Mouse (Mus musculus) MEL (cell line): ENCODE results near the gene Rtp3. TPM values are rescaled to one million over a fixed set of nuclear protein-coding genes. Genes with fewer than 3 reads are reported as not detected.

Experiments
- DNase-seq: peaks from one replicate; pipeline ENCODE4 v3.0.0; 2011; ENCODE audit warnings: low read depth, low spot score
- H3K27ac ChIP-seq: 2 replicates; pipeline ENCODE4 v1.5.1; 2012; ENCODE audit warnings: low read depth, mild to moderate bottlenecking, control low read depth, low read length, moderate library complexity; ENCODE audit not compliant: control insufficient read depth
- H3K27me3 ChIP-seq, 2 experiments: fragments of 150-350 bp in 1 of 2; sonication (generic) in 1 of 2; 2 replicates each; pipeline ENCODE4 v1.6.1; 2012; ENCODE audit warnings: low read length in 2 of 2, mild to moderate bottlenecking in 2 of 2, improper control_type of control experiment in 1 of 2, moderate library complexity in 1 of 2; ENCODE audit not compliant: insufficient read depth in 2 of 2, control insufficient read depth in 1 of 2
- H3K36me3 ChIP-seq, 2 experiments: 2 replicates each; pipeline ENCODE4 v1.6.1; 2012 to 2014; ENCODE audit warnings: low read length in 2 of 2, improper control_type of control experiment in 1 of 2, inconsistent platforms in 1 of 2, mild to moderate bottlenecking in 1 of 2; ENCODE audit not compliant: insufficient read depth in 2 of 2, control insufficient read depth in 1 of 2
- H3K4me1 ChIP-seq, 2 experiments: fragments of 150-350 bp in 1 of 2; sonication (generic) in 1 of 2; 2 replicates each; pipeline ENCODE4 v1.6.1; 2012; ENCODE audit warnings: low read length in 2 of 2, improper control_type of control experiment in 1 of 2, mild to moderate bottlenecking in 1 of 2; ENCODE audit not compliant: insufficient read depth in 2 of 2, control insufficient read depth in 1 of 2
- H3K4me3 ChIP-seq, 2 experiments: fragments of 150-350 bp in 1 of 2; sonication (generic) in 1 of 2; 2 replicates each; pipeline ENCODE4 v1.5.1; 2012; ENCODE audit warnings: low read depth in 2 of 2, low read length in 2 of 2, mild to moderate bottlenecking in 2 of 2, moderate library complexity in 2 of 2, control low read depth in 1 of 2, improper control_type of control experiment in 1 of 2; ENCODE audit not compliant: control insufficient read depth in 1 of 2, insufficient read depth in 1 of 2
- H3K79me2 ChIP-seq: 2 replicates; pipeline ENCODE4 v1.6.1; 2012; ENCODE audit warnings: mild to moderate bottlenecking, low read length, moderate library complexity; ENCODE audit not compliant: control insufficient read depth, poor library complexity, insufficient read depth
- H3K9ac ChIP-seq: 2 replicates; pipeline ENCODE4 v1.6.1; 2012; ENCODE audit warnings: low read depth, mild to moderate bottlenecking, control low read depth, low read length, moderate library complexity; ENCODE audit not compliant: control insufficient read depth, poor library complexity, severe bottlenecking
- H3K9me3 ChIP-seq: fragments of 150-350 bp; sonication (generic); replicated peaks from 2 replicates; pipeline ENCODE4 v1.6.1; 2012; ENCODE audit warnings: mild to moderate bottlenecking, low read length, improper control_type of control experiment, moderate library complexity; ENCODE audit not compliant: insufficient read depth
- CHD1 ChIP-seq: IDR thresholded peaks from 2 replicates; pipeline ENCODE4 v1.6.1; 2012; ENCODE audit warnings: low read depth, mild to moderate bottlenecking, inconsistent platforms, low read length, improper control_type of control experiment
- CTCF ChIP-seq, 3 experiments: IDR thresholded peaks in 2 of 3; conservative IDR thresholded peaks in 1 of 3; 2 replicates each; pipeline ENCODE4 v1.5.1; 2011 to 2012; ENCODE audit warnings: low read length in 3 of 3, low read depth in 2 of 3, mild to moderate bottlenecking in 2 of 3, improper control_type of control experiment in 1 of 3, inconsistent platforms in 1 of 3, mixed read lengths in 1 of 3, moderate library complexity in 1 of 3; ENCODE audit not compliant: control insufficient read depth in 1 of 3, insufficient read depth in 1 of 3, poor library complexity in 1 of 3, severe bottlenecking in 1 of 3
- E2F4 ChIP-seq: IDR thresholded peaks from 2 replicates; pipeline ENCODE4 v1.6.1; 2011; ENCODE audit warnings: low read depth, low read length, improper control_type of control experiment, borderline replicate concordance
- ELF1 ChIP-seq: IDR thresholded peaks from 2 replicates; pipeline ENCODE4 v1.6.1; 2014; ENCODE audit warnings: low read depth, mild to moderate bottlenecking, inconsistent platforms, low read length, improper control_type of control experiment, moderate library complexity
- ETS1 ChIP-seq: IDR thresholded peaks from 2 replicates; pipeline ENCODE4 v1.6.1; 2012; ENCODE audit warnings: low read depth, mild to moderate bottlenecking, inconsistent platforms, low read length, improper control_type of control experiment, moderate library complexity
- GATA1 ChIP-seq: IDR thresholded peaks from 2 replicates; pipeline ENCODE4 v1.6.1; 2011; ENCODE audit warnings: low read depth, low read length, improper control_type of control experiment
- HCFC1 ChIP-seq: IDR thresholded peaks from 2 replicates; pipeline ENCODE4 v1.6.1; 2012; ENCODE audit warnings: low read depth, mild to moderate bottlenecking, inconsistent platforms, low read length, improper control_type of control experiment, moderate library complexity
- JUND ChIP-seq: IDR thresholded peaks from 2 replicates; pipeline ENCODE4 v1.6.1; 2011; ENCODE audit warnings: low read depth, mild to moderate bottlenecking, improper control_type of control experiment, low read length
- MAFK ChIP-seq: IDR thresholded peaks from 2 replicates; pipeline ENCODE4 v1.6.1; 2011; ENCODE audit warnings: low read depth, mild to moderate bottlenecking, low read length, improper control_type of control experiment, borderline replicate concordance
- MAX ChIP-seq: IDR thresholded peaks from 2 replicates; pipeline ENCODE4 v1.6.1; 2011; ENCODE audit warnings: low read length, improper control_type of control experiment
- MAZ ChIP-seq: IDR thresholded peaks from 2 replicates; pipeline ENCODE4 v1.6.1; 2012; ENCODE audit warnings: low read depth, mild to moderate bottlenecking, inconsistent platforms, low read length, improper control_type of control experiment
- MYB ChIP-seq: IDR thresholded peaks from 2 replicates; pipeline ENCODE4 v1.6.1; 2011; ENCODE audit warnings: mild to moderate bottlenecking, low read depth, low read length, improper control_type of control experiment
- NRF1 ChIP-seq: IDR thresholded peaks from 2 replicates; pipeline ENCODE4 v1.6.1; 2014; ENCODE audit warnings: low read depth, mild to moderate bottlenecking, inconsistent platforms, low read length, improper control_type of control experiment, moderate library complexity; ENCODE audit not compliant: poor library complexity, insufficient read depth, severe bottlenecking
- POLR2AphosphoS2 ChIP-seq: IDR thresholded peaks from 2 replicates; pipeline ENCODE4 v1.6.1; 2011; ENCODE audit warnings: low read length, improper control_type of control experiment
- POLR2AphosphoS5 ChIP-seq: IDR thresholded peaks from 2 replicates; pipeline ENCODE4 v1.6.1; 2012; ENCODE audit warnings: low read depth, borderline replicate concordance, mild to moderate bottlenecking, inconsistent platforms, low read length, moderate library complexity, mixed read lengths
- RAD21 ChIP-seq: IDR thresholded peaks from 2 replicates; pipeline ENCODE4 v1.6.1; 2011; ENCODE audit warnings: mild to moderate bottlenecking, low read depth, low read length, improper control_type of control experiment
- TBP ChIP-seq: IDR thresholded peaks from 2 replicates; pipeline ENCODE4 v1.8.0; 2011; ENCODE audit warnings: low read depth, low read length, improper control_type of control experiment
- TCF12 ChIP-seq: IDR thresholded peaks from 2 replicates; pipeline ENCODE4 v1.6.1; 2014; ENCODE audit warnings: low read depth, mild to moderate bottlenecking, inconsistent platforms, low read length, improper control_type of control experiment, moderate library complexity
- USF1 ChIP-seq: IDR thresholded peaks from 2 replicates; pipeline ENCODE4 v1.6.1; 2014; ENCODE audit warnings: low read depth, mild to moderate bottlenecking, inconsistent platforms, low read length, improper control_type of control experiment, moderate library complexity
- USF2 ChIP-seq, 2 experiments: IDR thresholded peaks; 2 replicates each; pipeline ENCODE4 v1.6.1; 2011 to 2012; ENCODE audit warnings: improper control_type of control experiment in 2 of 2, low read length in 2 of 2, borderline replicate concordance in 1 of 2, inconsistent platforms in 1 of 2, low read depth in 1 of 2, mild to moderate bottlenecking in 1 of 2; ENCODE audit not compliant: insufficient read depth in 1 of 2
- ZC3H11A ChIP-seq: IDR thresholded peaks from 2 replicates; pipeline ENCODE4 v1.6.1; 2012; ENCODE audit warnings: low read depth, mild to moderate bottlenecking, inconsistent platforms, low read length, improper control_type of control experiment
- ZNF384 ChIP-seq: IDR thresholded peaks from 2 replicates; pipeline ENCODE4 v1.6.1; 2012; ENCODE audit warnings: low read depth, mild to moderate bottlenecking, inconsistent platforms, low read length, improper control_type of control experiment
- polyA plus RNA-seq, 2 experiments: library from polyadenylated mRNA; stranded (reverse) in 1 of 2; unstranded in 1 of 2; fragments of >175 nt in 1 of 2; fragments of >200 nt in 1 of 2; gene quantifications; 2 replicates each; pipeline versions ENCODE4 v1.2.1 to v1.2.4; 2012; ENCODE audit warnings: low replicate concordance in 2 of 2, low read depth in 1 of 2; ENCODE audit not compliant: insufficient read length in 2 of 2, insufficient read depth in 1 of 2, missing spikeins in 1 of 2
- total RNA-seq: library from RNA; depleted of rRNA; stranded (reverse); fragments of 300-350 nt; gene quantifications from 2 replicates; pipeline ENCODE4 v1.2.3, GENCODE M21; 2012

Gene Rtp3
- total and polyA plus RNA-seq, 3 experiments = not detected

DNA sequence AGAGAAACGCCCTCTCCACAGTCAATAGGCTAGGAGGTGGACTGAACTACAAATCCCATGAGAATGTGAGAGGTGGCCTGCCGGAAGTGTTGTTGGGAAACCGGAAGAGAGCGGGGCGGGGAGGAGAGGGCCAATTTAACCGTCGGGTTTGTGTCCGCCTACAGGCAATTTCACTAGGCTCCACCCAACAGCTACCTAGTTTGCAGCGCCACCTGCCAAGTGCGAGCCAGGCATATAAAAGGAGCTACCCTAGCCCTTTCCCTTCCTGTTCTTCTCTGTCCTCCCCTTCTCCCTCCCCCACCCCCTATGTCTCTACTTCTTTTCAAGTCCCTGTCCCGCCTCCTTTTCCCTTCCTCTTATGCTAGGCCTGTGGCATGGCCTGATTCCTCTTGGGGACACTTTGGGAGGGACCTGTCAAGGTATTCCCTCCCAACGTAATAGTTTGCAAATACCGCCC is 4.4 kb upstream of the Rtp3 start:
- H3K27ac ChIP-seq = no peak overlapping the region
- no peaks in the 10 kb centered on the region for H3K36me3 ChIP-seq
- no peaks in the 10 kb centered on the region for H3K79me2 ChIP-seq
- peak overlapping the region; percentile 38 to 48; a peak in 2 of 4 replicates for H3K4me3 ChIP-seq
- H3K9ac ChIP-seq = peak overlapping the region; percentile 29
- H3K4me1 ChIP-seq = no peaks in the 10 kb centered on the region
- no peaks in the 10 kb centered on the region for H3K27me3 ChIP-seq
- TF ChIP-seq JUND (no peak), MAFK (no peak), MAX (no peak), GATA1 (no peak), RAD21 (no peak), ELF1 (peak; percentile 61), CTCF (IDR thresholded peaks at IDR 0.05 in 2 of 3, conservative IDR thresholded peaks at IDR 0.05 in 1 of 3; ENCODE audit: control insufficient read depth in 1 of 3, insufficient read depth in 1 of 3, low read depth in 2 of 3, low read length in 3 of 3, poor library complexity in 1 of 3, severe bottlenecking in 1 of 3) (peak in 1 of 3 experiments; percentile 3; a peak in 1 of 6 replicates), USF1 (no peak), MAZ (no peak), HCFC1 (peak; percentile 91), MYB (peak; percentile 37; the same call in 1 of the 2 replicates), ZC3H11A (no peak), POLR2AphosphoS2 (no peak), ZNF384 (no peak), TCF12 (no peak), NRF1 (no peak), TBP (no peak), CHD1 (no peak), USF2 (IDR thresholded peaks at IDR 0.05; ENCODE audit: borderline replicate concordance in 1 of 2, insufficient read depth in 1 of 2, low read depth in 1 of 2, low read length in 2 of 2) (no peak), E2F4 (no peak), POLR2AphosphoS5 (no peak)
- H3K9me3 ChIP-seq = no peaks in the 10 kb centered on the region
- DNase-seq = peak; percentile 76

DNA sequence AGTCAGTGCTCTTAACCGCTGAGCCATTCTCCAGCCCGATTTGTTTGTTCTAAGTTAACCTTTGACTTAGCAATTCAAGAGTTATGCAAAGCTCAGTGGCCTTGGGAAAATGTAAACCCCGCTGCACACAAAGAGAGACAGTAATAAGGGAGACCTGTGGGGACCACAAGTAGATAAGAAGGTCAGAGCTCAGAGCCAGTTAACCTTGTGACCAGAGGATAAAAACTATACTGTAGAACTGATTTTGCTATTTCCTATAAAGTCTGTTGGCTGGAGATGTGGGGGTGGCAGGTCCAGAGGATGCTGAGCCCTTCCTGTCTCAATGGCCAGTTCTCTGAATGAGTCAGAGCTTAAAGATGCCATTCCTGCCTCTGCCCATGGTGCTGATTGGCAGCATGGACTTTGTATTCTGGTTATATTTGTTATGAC is 2.9 kb upstream of the Rtp3 start:
- no peak for TF ChIP-seq ETS1
- TF ChIP-seq JUND = no peak
- TF ChIP-seq CTCF (IDR thresholded peaks at IDR 0.05 in 2 of 3, conservative IDR thresholded peaks at IDR 0.05 in 1 of 3; ENCODE audit: control insufficient read depth in 1 of 3, insufficient read depth in 1 of 3, low read depth in 2 of 3, low read length in 3 of 3, poor library complexity in 1 of 3, severe bottlenecking in 1 of 3) = no peak
- no peak for TF ChIP-seq E2F4
- TF ChIP-seq RAD21 = no peak
- no peak for TF ChIP-seq TBP
- no peak for TF ChIP-seq CHD1
- no peak for TF ChIP-seq NRF1
- Histone ChIP-seq H3K27ac (no peak overlapping the region), H3K4me3 (no peak overlapping the region), H3K36me3 (no peaks in the 10 kb centered on the region), H3K27me3 (no peaks in the 10 kb centered on the region), H3K9me3 (no peaks in the 10 kb centered on the region), H3K79me2 (no peaks in the 10 kb centered on the region), H3K9ac (no peak overlapping the region), H3K4me1 (no peaks in the 10 kb centered on the region)
- DNase-seq = peak; percentile 13
